Mouse (Mus musculus) lung, embryonic 15.5 days (tissue): ENCODE data around the gene Olfr458. TPM values are rescaled to one million over a fixed set of nuclear protein-coding genes. Genes with fewer than 3 reads are reported as not detected.

ENCODE experiments used
- ATAC-seq: fragments of 200-750 bp; cut with Nextera tagmentation; 2 replicates; pipeline ENCODE4 v1.8.0; 2017; ENCODE audit warnings: moderate number of reproducible peaks, borderline replicate concordance; ENCODE audit not compliant: low FRiP score, low TSS enrichment; ENCODE audit errors: extremely low read depth
- H3K27ac ChIP-seq: fragments of 300-500 bp; sonication (generic); 2 replicates; pipeline ENCODE4 v1.5.1; 2015; ENCODE audit warnings: moderate library complexity, mild to moderate bottlenecking, inconsistent platforms
- H3K27me3 ChIP-seq: fragments of 300-500 bp; sonication (generic); 2 replicates; pipeline ENCODE4 v1.6.1; 2015; ENCODE audit warnings: inconsistent platforms
- H3K36me3 ChIP-seq: fragments of 300-500 bp; sonication (generic); 2 replicates; pipeline ENCODE4 v1.6.1; 2015; ENCODE audit warnings: inconsistent platforms
- H3K4me1 ChIP-seq: fragments of 300-500 bp; sonication (generic); 2 replicates; pipeline ENCODE4 v1.6.1; 2015; ENCODE audit warnings: inconsistent platforms
- H3K4me2 ChIP-seq: fragments of 300-500 bp; sonication (generic); 2 replicates; pipeline ENCODE4 v1.6.1; 2015; ENCODE audit warnings: inconsistent platforms, mild to moderate bottlenecking, moderate library complexity
- H3K4me3 ChIP-seq: fragments of 300-500 bp; sonication (generic); 2 replicates; pipeline ENCODE4 v1.5.1; 2015; ENCODE audit warnings: mild to moderate bottlenecking, inconsistent platforms
- H3K9ac ChIP-seq: fragments of 300-500 bp; sonication (generic); 2 replicates; pipeline ENCODE4 v1.6.1; 2015; ENCODE audit warnings: inconsistent platforms
- H3K9me3 ChIP-seq: fragments of 300-500 bp; sonication (generic); 2 replicates; pipeline ENCODE4 v1.6.1; 2016; ENCODE audit warnings: inconsistent platforms
- WGBS: fragments of 180-500 bp; shearing (Covaris S2); methylation state at CpG from one replicate; pipeline ENCODE4 v1.1.7; 2015; 5-methylcytosine and 5-hydroxymethylcytosine counted together
- polyA plus RNA-seq: library from polyadenylated mRNA; unstranded; fragments of >200 nt; fragmentation: Nextera tagmentation; extraction: Ambion mirVana; gene quantifications from 2 replicates; pipeline ENCODE4 v1.2.1, GENCODE M21; 2015

Olfr458 gene
- polyA plus RNA-seq, 1 experiment from 2014 or later, result not detected

DNA sequence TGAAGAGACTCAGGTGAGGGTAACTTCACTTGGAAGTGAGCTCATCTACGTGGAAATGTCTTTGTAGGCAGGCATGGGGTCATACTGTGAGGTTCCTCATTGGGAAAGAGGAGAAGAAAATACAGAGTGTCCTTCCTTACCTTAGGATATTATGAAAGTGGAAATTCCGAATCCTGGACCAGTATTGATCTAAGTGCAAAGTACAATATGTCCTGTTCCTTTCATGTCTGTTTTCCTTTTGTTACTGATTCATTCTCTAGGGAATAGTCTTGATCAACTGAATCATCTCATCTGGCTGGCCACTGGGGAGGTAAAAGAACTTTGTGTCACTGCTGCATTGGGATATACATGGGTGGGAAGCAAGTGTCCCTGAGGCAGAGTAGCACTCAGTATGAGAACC, 29.5 kb downstream of the Olfr458 start:
- H3K4me3 ChIP-seq, result no peak overlapping the region
- no peaks in the 10 kb centered on the region for H3K27me3 ChIP-seq
- 70% methylated on average over 2 of the region's 2 CpGs for WGBS
- no peak overlapping the region for H3K9ac ChIP-seq
- no peak overlapping the region for H3K27ac ChIP-seq
- H3K4me2 ChIP-seq, result no peak overlapping the region
- ATAC-seq, result no peak
- no peaks in the 10 kb centered on the region for H3K36me3 ChIP-seq
- no peaks in the 10 kb centered on the region for H3K9me3 ChIP-seq
- no peaks in the 10 kb centered on the region for H3K4me1 ChIP-seq

GRCm38 (mm10) chr6:42434446-42434845, 30.6 kb downstream of the Olfr458 start, which contains the start of gene Tas2r126:
Tas2r126 (plus strand) TSS chr6:42434535.
- Histone ChIP-seq H3K36me3 (no peaks in the 10 kb centered on the region), H3K4me2 (no peak within 1 kb of the TSS), H3K4me3 (no peak within 1 kb of the TSS), H3K4me1 (no peaks in the 10 kb centered on the region), H3K27ac (no peak within 1 kb of the TSS), H3K9me3 (no peaks in the 10 kb centered on the region), H3K9ac (no peak within 1 kb of the TSS), H3K27me3 (no peaks in the 10 kb centered on the region)
- 69% methylated on average over 6 of the region's 6 CpGs for WGBS
- ATAC-seq, result no peak

- no peak for ATAC-seq
- Histone ChIP-seq H3K9me3 (no peaks in the 10 kb centered on the region), H3K36me3 (no peaks in the 10 kb centered on the region), H3K9ac (no peak overlapping the region), H3K4me2 (no peak overlapping the region), H3K27me3 (no peaks in the 10 kb centered on the region), H3K4me1 (no peaks in the 10 kb centered on the region), H3K4me3 (no peak overlapping the region), H3K27ac (no peak overlapping the region)
- 38% methylated on average over 2 of the region's 2 CpGs for WGBS
These were observed 31.4 kb downstream of the Olfr458 start for GRCm38 (mm10) chr6:42433554-42433953.

DNA sequence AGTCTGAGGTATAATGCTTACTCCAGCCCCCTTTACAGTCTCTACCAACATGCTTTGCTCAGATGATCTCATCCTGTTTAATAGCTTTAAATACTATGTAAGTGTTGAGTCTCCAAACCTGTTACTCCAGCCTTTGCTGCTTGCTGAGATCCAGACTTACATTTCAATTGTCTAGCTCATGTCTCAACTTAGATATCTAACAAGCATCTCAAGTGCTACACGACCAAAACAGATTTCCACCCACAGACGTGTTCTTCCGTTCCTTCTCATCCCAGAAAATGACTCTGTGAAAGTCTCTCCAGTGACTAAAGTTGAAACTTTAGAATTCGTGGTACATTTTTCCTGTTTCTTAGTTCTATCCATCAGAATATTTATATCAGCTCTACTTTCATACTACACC, 38.7 kb downstream of the Olfr458 start:
- no peak for ATAC-seq
- Histone ChIP-seq H3K4me1 (no peaks in the 10 kb centered on the region), H3K27me3 (no peaks in the 10 kb centered on the region), H3K9ac (no peak overlapping the region), H3K36me3 (no peaks in the 10 kb centered on the region), H3K27ac (no peak overlapping the region), H3K4me3 (no peak overlapping the region), H3K9me3 (no peaks in the 10 kb centered on the region), H3K4me2 (no peak overlapping the region)
- WGBS, result 73% methylated on average over 4 of the region's 4 CpGs

- H3K4me3 ChIP-seq, result no peak overlapping the region
- no peak overlapping the region for H3K4me2 ChIP-seq
- WGBS, result 85% methylated on average over 3 of the region's 3 CpGs
- H3K9me3 ChIP-seq, result no peaks in the 10 kb centered on the region
- no peak overlapping the region for H3K27ac ChIP-seq
- no peak for ATAC-seq
- H3K9ac ChIP-seq, result no peak overlapping the region
- H3K4me1 ChIP-seq, result no peaks in the 10 kb centered on the region
- no peaks in the 10 kb centered on the region for H3K27me3 ChIP-seq
- no peaks in the 10 kb centered on the region for H3K36me3 ChIP-seq
These were observed 40.5 kb downstream of the Olfr458 start for GRCm38 (mm10) chr6:42424472-42424871.

GRCm38 (mm10) chr6:42421439-42421838, 43.6 kb downstream of the Olfr458 start:
- no peak overlapping the region for H3K27ac ChIP-seq
- H3K4me1 ChIP-seq, result no peaks in the 10 kb centered on the region
- no peaks in the 10 kb centered on the region for H3K27me3 ChIP-seq
- H3K4me3 ChIP-seq, result no peak overlapping the region
- no peaks in the 10 kb centered on the region for H3K36me3 ChIP-seq
- WGBS, result 76% methylated on average over 2 of the region's 2 CpGs
- ATAC-seq, result no peak
- no peak overlapping the region for H3K9ac ChIP-seq
- no peak overlapping the region for H3K4me2 ChIP-seq
- H3K9me3 ChIP-seq, result no peaks in the 10 kb centered on the region

GRCm38 (mm10) chr6:42419443-42419842, 45.6 kb downstream of the Olfr458 start:
- Histone ChIP-seq H3K9ac (no peak overlapping the region), H3K4me1 (no peaks in the 10 kb centered on the region), H3K9me3 (no peaks in the 10 kb centered on the region), H3K36me3 (no peaks in the 10 kb centered on the region), H3K4me2 (no peak overlapping the region), H3K27ac (no peak overlapping the region), H3K27me3 (no peaks in the 10 kb centered on the region), H3K4me3 (no peak overlapping the region)
- ATAC-seq, result no peak
- WGBS, result 83% methylated on average over 2 of the region's 2 CpGs

Other genes starting within 250 kb of the Olfr458 start
- gene Tas2r144, start 249.9 kb downstream of the Olfr458 start, polyA plus RNA-seq, result not detected in 2 replicates
- 43.6 and 46.2 TPM in 2 replicates for gene Gstk1, start 219.3 kb downstream of the Olfr458 start, polyA plus RNA-seq
- gene Tmem139, start 203.2 kb downstream of the Olfr458 start, polyA plus RNA-seq, result 3.6 and 4.1 TPM in 2 replicates
- 73.4 and 73.5 TPM in 2 replicates for gene Casp2, start 200.2 kb downstream of the Olfr458 start, polyA plus RNA-seq
- 0.14 and 0.24 TPM in 2 replicates for gene Clcn1, start 178.5 kb downstream of the Olfr458 start, polyA plus RNA-seq
- gene Fam131b, start 140.6 kb downstream of the Olfr458 start, polyA plus RNA-seq, result 0.06 and 0.14 TPM in 2 replicates
- 161 and 167 TPM in 2 replicates for gene Zyx, start 115.6 kb downstream of the Olfr458 start, polyA plus RNA-seq
- gene Epha1, start 91.9 kb downstream of the Olfr458 start, polyA plus RNA-seq, result 14.2 and 16.9 TPM in 2 replicates
- gene Tas2r143, start 65.0 kb downstream of the Olfr458 start, polyA plus RNA-seq, result not detected in 2 replicates
- not detected in 2 replicates for gene Tas2r135, start 59.8 kb downstream of the Olfr458 start, polyA plus RNA-seq
- not detected in 2 replicates for gene Tas2r126, start 30.7 kb downstream of the Olfr458 start, polyA plus RNA-seq
- not detected in 2 replicates for gene Olfr457, start 11.1 kb upstream of the Olfr458 start, polyA plus RNA-seq
- 0.15 TPM in 1 of 2 replicates, not detected in the other for gene Olfr456, start 22.0 kb upstream of the Olfr458 start, polyA plus RNA-seq
- gene Olfr455, start 82.4 kb upstream of the Olfr458 start, polyA plus RNA-seq, result not detected in 2 replicates
- gene Tcaf3, start 132.5 kb upstream of the Olfr458 start, polyA plus RNA-seq, result not detected in 2 replicates
- 9.0 TPM in 2 replicates for gene Tcaf2, start 180.1 kb upstream of the Olfr458 start, polyA plus RNA-seq
- gene Tcaf1, start 244.9 kb upstream of the Olfr458 start, polyA plus RNA-seq, result 74.2 and 75.9 TPM in 2 replicates